Mouse (Mus musculus) hindbrain, postnatal 0 days (tissue): ENCODE results near the gene Fcgr3. TPM values are rescaled to one million over a fixed set of nuclear protein-coding genes. Genes with fewer than 3 reads are reported as not detected.
"Not testable (repeated sequence)": the region's sequence is repeated elsewhere in the genome, so short reads cannot be mapped to it uniquely, and the experiment has no call there.

ENCODE experiments used
- ATAC-seq: fragments of 200-750 bp; cut with Nextera tagmentation; 2 replicates; pipeline ENCODE4 v1.8.0; 2017; ENCODE audit warnings: mild to moderate bottlenecking, moderate TSS enrichment, moderate library complexity
- DNase-seq: peaks from one replicate; pipeline ENCODE4 v3.0.0-alpha.2; 2015; ENCODE audit warnings: low spot score
- H3K27ac ChIP-seq: fragments of 300-500 bp; sonication (generic); 2 replicates; pipeline ENCODE4 v1.5.1; 2014; ENCODE audit warnings: mild to moderate bottlenecking
- H3K27me3 ChIP-seq: fragments of 300-500 bp; sonication (generic); 2 replicates; pipeline ENCODE4 v1.6.1; 2014; ENCODE audit warnings: low read length, mixed read lengths; ENCODE audit not compliant: insufficient read depth
- H3K36me3 ChIP-seq: fragments of 300-500 bp; sonication (generic); 2 replicates; pipeline ENCODE4 v1.6.1; 2014; ENCODE audit warnings: low read length, mixed read lengths; ENCODE audit not compliant: insufficient read depth
- H3K4me1 ChIP-seq: fragments of 300-500 bp; sonication (generic); 2 replicates; pipeline ENCODE4 v1.6.1; 2014; ENCODE audit warnings: antibody characterized with exemption, low read length, mixed read lengths; ENCODE audit not compliant: insufficient read depth
- H3K4me2 ChIP-seq: fragments of 300-500 bp; sonication (generic); 2 replicates; pipeline ENCODE4 v1.6.1; 2014; ENCODE audit warnings: low read depth, mild to moderate bottlenecking, low read length, moderate library complexity, mixed read lengths
- H3K4me3 ChIP-seq: fragments of 300-500 bp; sonication (generic); 2 replicates; pipeline ENCODE4 v1.5.1; 2014; ENCODE audit warnings: low read length
- H3K9ac ChIP-seq: fragments of 300-500 bp; sonication (generic); replicated peaks from 2 replicates; pipeline ENCODE4 v1.6.1; 2014; ENCODE audit warnings: mild to moderate bottlenecking, low read length, moderate library complexity, mixed read lengths
- H3K9me3 ChIP-seq: fragments of 300-500 bp; sonication (generic); 2 replicates; pipeline ENCODE4 v1.6.1; 2016; ENCODE audit warnings: low read length, mixed read lengths
- CTCF ChIP-seq: IDR thresholded peaks from 2 replicates; pipeline ENCODE4 v1.5.1; 2016; ENCODE audit warnings: antibody characterized with exemption, control low read depth, low read depth
- WGBS: fragments of 180-500 bp; shearing (Covaris S2); extraction: QIAGEN DNeasy Blood & Tissue Kit; methylation state at CpG from one replicate; pipeline ENCODE4 v1.1.7; 2014; 5-methylcytosine and 5-hydroxymethylcytosine counted together
- polyA plus RNA-seq: library from polyadenylated mRNA; unstranded; fragments of >200 nt; fragmentation: Nextera tagmentation; extraction: Ambion mirVana; gene quantifications from 2 replicates; pipeline ENCODE4 v1.2.1, GENCODE M21; 2015
- total RNA-seq: library from RNA; depleted of rRNA; stranded (reverse); fragments of >200 nt; gene quantifications from 2 replicates; pipeline ENCODE4 v1.2.3, GENCODE M21; 2014

Gene Fcgr3
- total and polyA plus RNA-seq, 2 experiments from 2014 or later, result 15.5 to 15.9 TPM

DNA sequence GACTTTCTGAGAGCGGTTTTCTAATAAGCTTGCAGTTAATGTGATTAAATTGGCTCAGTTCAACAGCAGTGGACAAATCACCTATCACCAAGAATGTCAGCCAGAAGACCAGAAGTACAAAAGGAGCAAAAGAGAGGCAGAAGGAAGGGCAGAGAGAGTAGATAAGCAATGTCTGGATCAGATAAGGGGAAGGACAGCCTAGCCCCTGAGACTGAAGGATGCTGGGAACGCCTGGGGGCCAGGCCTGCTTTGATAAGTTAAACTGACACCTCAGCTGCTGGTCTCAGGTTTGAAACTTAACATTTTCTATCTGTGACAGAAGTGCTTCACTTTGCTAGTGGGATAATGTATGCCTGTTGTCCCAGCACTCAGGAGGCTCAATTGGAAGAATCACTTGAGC is 32.9 kb upstream of the Fcgr3 start:
- H3K36me3 ChIP-seq, result no peaks in the 10 kb centered on the region
- no peak for TF ChIP-seq CTCF
- no peaks in the 10 kb centered on the region for H3K4me1 ChIP-seq
- no peak overlapping the region for H3K4me3 ChIP-seq
- no peaks in the 10 kb centered on the region for H3K27me3 ChIP-seq
- no peak overlapping the region for H3K4me2 ChIP-seq
- DNase-seq (no peak), ATAC-seq (no peak)
- no peak overlapping the region for H3K9ac ChIP-seq
- H3K9me3 ChIP-seq, result no peaks in the 10 kb centered on the region
- no peak overlapping the region for H3K27ac ChIP-seq
- WGBS, result 39% methylated on average over 2 of the region's 2 CpGs

GRCm38 (mm10) chr1:171097136-171097535 is 32.4 kb upstream of the Fcgr3 start:
- no peak for ATAC-seq

DNA sequence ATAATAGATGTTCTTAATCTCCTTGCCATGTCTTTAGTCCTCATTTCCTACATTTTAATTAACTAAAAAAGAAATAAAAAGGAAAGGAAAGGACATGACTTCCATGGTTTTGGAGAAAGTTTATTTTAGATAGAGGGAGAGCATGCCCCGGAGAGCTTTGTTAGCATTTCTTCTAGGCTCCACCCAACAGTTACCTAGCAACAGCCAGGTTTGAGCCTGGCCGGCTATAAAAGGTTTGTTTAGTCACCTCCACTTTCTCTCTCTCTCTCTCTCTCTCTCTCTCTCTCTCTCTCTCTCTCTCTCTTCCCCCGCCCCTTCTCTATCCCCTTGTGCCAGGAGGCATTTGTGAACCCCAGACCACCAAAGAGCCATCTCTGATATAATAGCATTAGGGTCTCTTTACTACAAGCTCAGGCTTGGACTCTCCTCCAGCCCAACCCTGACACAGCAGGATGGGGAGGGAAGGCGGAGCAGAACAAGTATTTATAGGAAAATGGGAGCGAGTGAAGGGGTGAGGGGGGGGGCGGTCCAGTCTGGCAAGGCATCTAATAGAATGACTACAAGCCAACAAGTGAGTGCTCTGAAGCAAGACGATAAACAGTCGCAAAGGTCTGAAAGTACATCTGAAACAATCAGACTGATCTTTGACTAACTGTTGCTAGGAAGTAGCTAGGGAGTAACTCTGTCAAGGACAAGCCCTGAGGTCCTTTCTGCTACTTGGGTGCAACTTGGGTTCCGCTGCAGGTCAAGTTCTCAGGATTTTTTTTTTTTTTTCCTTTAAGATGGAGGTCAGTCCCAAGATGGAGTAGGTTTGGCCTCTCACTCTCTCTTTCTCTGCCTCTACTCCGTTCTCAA is 31.6 kb upstream of the Fcgr3 start:
- no peaks in the 10 kb centered on the region for H3K9me3 ChIP-seq
- WGBS, result 25% methylated on average over 10 of the region's 10 CpGs
- no peak for ATAC-seq
- no peaks in the 10 kb centered on the region for H3K27me3 ChIP-seq
- H3K36me3 ChIP-seq, result no peaks in the 10 kb centered on the region
- DNase-seq, result peak; percentile 13
- H3K4me3 ChIP-seq, result no peak overlapping the region
- no peaks in the 10 kb centered on the region for H3K4me1 ChIP-seq
- H3K9ac ChIP-seq, result no peak overlapping the region
- no peak for TF ChIP-seq CTCF
- no peak overlapping the region for H3K27ac ChIP-seq
- 0 out of 2 replicates have a peak overlapping the region, but pooled peaks have one; percentile 13 for H3K4me2 ChIP-seq

More at GRCm38 (mm10) chr1:171097136-171097535, 32.4 kb upstream of the Fcgr3 start:
- no peak overlapping the region for H3K4me3 ChIP-seq
- H3K9ac ChIP-seq, result no peak overlapping the region
- H3K27me3 ChIP-seq, result no peaks in the 10 kb centered on the region
- no peak overlapping the region for H3K4me2 ChIP-seq
- TF ChIP-seq CTCF, result no peak
- H3K36me3 ChIP-seq, result no peaks in the 10 kb centered on the region
- DNase-seq, result no peak
- no peaks in the 10 kb centered on the region for H3K9me3 ChIP-seq
- no peaks in the 10 kb centered on the region for H3K4me1 ChIP-seq
- no peak overlapping the region for H3K27ac ChIP-seq

GRCm38 (mm10) chr1:171094424-171094823 is 29.7 kb upstream of the Fcgr3 start:
- no peak for TF ChIP-seq CTCF
- H3K4me2 ChIP-seq, result no peak overlapping the region
- no peak overlapping the region for H3K27ac ChIP-seq
- H3K27me3 ChIP-seq, result no peaks in the 10 kb centered on the region
- ATAC-seq, result no peak
- H3K9ac ChIP-seq, result no peak overlapping the region
- DNase-seq, result no peak
- H3K4me3 ChIP-seq, result no peak overlapping the region
- no peaks in the 10 kb centered on the region for H3K9me3 ChIP-seq
- no peaks in the 10 kb centered on the region for H3K36me3 ChIP-seq
- H3K4me1 ChIP-seq, result no peaks in the 10 kb centered on the region
- WGBS, result 85% methylated on average over 4 of the region's 4 CpGs

- Histone ChIP-seq H3K4me1 (no peaks in the 10 kb centered on the region), H3K27ac (no peak overlapping the region), H3K4me3 (no peak overlapping the region), H3K9me3 (no peaks in the 10 kb centered on the region), H3K27me3 (no peaks in the 10 kb centered on the region), H3K36me3 (no peaks in the 10 kb centered on the region), H3K9ac (no peak overlapping the region), H3K4me2 (no peak overlapping the region)
- 78% methylated on average over 2 of the region's 2 CpGs for WGBS
- ATAC-seq (no peak), DNase-seq (no peak)
- no peak for TF ChIP-seq CTCF
Measured at GRCm38 (mm10) chr1:171090761-171091160, 26.0 kb upstream of the Fcgr3 start.

DNA sequence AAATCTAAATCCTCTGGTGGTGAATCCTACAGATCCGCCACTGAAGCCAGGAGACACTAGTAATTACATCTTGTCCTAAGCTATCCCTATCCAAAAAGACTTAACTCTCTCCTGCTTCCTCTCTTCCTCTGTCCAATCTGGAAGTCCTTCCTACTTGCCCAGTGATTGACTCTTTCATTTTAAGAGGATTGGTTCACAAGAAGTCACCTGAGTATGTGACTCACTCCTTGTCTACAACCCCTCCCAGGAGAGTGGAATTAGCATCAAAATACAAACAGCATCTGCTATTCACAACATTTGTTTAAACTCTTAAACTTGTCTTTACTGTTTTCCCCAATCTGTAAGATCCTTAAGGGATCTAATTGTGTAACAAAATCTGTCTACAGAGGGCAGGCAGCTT is 25.2 kb upstream of the Fcgr3 start:
- H3K9me3 ChIP-seq, result no peaks in the 10 kb centered on the region
- DNase-seq (no peak), ATAC-seq (no peak)
- H3K4me1 ChIP-seq, result no peaks in the 10 kb centered on the region
- no peak overlapping the region for H3K27ac ChIP-seq
- no peak overlapping the region for H3K4me3 ChIP-seq
- TF ChIP-seq CTCF, result no peak
- no peak overlapping the region for H3K9ac ChIP-seq
- no peaks in the 10 kb centered on the region for H3K27me3 ChIP-seq
- no peaks in the 10 kb centered on the region for H3K36me3 ChIP-seq
- whole genome bisulfite sequencing, result 89% methylated on average over 1 of the region's 1 CpGs
- H3K4me2 ChIP-seq, result no peak overlapping the region

GRCm38 (mm10) chr1:171088237-171088869 is 23.6 kb upstream of the Fcgr3 start:
- DNase-seq, ATAC-seq, H3K4me3 ChIP-seq, H3K36me3 ChIP-seq, H3K27ac ChIP-seq, H3K9me3 ChIP-seq, H3K4me1 ChIP-seq, H3K9ac ChIP-seq, H3K27me3 ChIP-seq: not testable (repeated sequence)
- H3K4me2 ChIP-seq, result peak overlapping the region; percentile 31; the same call in 1 of the 2 replicates
- 3% methylated on average over 10 of the region's 10 CpGs for WGBS
